Comparison of ENCODE assay signal across 21 mouse cellular contexts in the genomic region with DNA sequence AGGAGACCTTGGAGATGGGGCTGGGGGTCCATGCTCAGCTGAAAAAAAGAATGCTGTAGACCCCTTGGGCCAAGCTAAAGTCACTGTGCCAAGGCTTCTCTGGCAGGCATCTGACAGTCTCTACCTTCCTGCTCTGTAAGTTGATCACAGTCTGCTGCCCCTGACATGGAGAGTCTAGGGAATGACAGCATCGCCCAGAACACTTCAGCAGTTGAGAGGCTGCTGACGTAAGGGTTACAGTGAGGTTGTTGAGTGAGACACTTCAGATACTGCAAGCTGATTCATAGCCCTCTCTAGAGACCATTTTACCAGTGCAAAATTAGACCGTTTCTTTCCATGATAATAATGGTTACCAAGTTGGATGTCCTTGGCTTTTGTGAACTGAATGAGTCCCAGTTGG. TPM values are rescaled to one million over a fixed set of nuclear protein-coding genes. Genes with fewer than 3 reads are reported as not detected.
A peak's percentile ranks its signal among the peaks of the same experiment; 100 is the strongest.
DNase-seq lines count a peak whose midpoint lies in the region; ATAC-seq and TF ChIP-seq lines count a peak whose summit lies in the region.
"Had no signal": no experiment of that assay in that cellular context is flagged by ENCODE, and none has a peak within 500 bp of the region (broad histone marks: within the 10 kb centered on the region; RNA-seq: fewer than 3 reads in every experiment).

No protein-coding gene starts in this region.

- intact Hi-C loops in heart, postnatal 25 days (cut with DNase I): no loop called here
- intact Hi-C loops in left cerebral cortex, postnatal 4 days (cut with DNase I): loop anchor here (10.0 kb wide), 1 partner anchor 146 kb away; the partner anchor contains the start of gene Aak1

- no peak overlapping the region for H3K9ac ChIP-seq in heart, embryonic 15.5 days
- H3K9ac ChIP-seq in lung, embryonic 14.5 days: no peak overlapping the region
- no peak overlapping the region for H3K9ac ChIP-seq in midbrain, embryonic 14.5 days (replicated peaks; ENCODE audit: low read length)
- H3K9ac ChIP-seq: embryonic facial prominence, embryonic 15.5 days; forebrain, embryonic 12.5 days; hindbrain, embryonic 15.5 days; kidney, embryonic 15.5 days; liver, embryonic 15.5 days had no signal

- ATAC-seq in heart, embryonic 15.5 days (replicated peaks; ENCODE audit: insufficient number of reproducible peaks, insufficient read depth, low FRiP score, low read depth): peak; percentile 88
- ATAC-seq in lung, embryonic 14.5 days (ENCODE audit: insufficient read depth): 0 out of 2 replicates have a peak, but pooled peaks have one; percentile 38
- no peak for ATAC-seq in midbrain, embryonic 14.5 days (ENCODE audit: low FRiP score, low TSS enrichment)
- ATAC-seq: CD4-positive, CD25-positive, alpha-beta regulatory T cell, adult 4 months; intestine, embryonic 16.5 days had no signal

- no peaks in the 10 kb centered on the region for H3K27me3 ChIP-seq in heart, embryonic 15.5 days
- no peaks in the 10 kb centered on the region for H3K27me3 ChIP-seq in lung, embryonic 14.5 days (ENCODE audit: insufficient read depth, low read length)
- no peaks in the 10 kb centered on the region for H3K27me3 ChIP-seq in midbrain, embryonic 14.5 days (ENCODE audit: control insufficient read depth, insufficient read depth, low read length)
- H3K27me3 ChIP-seq: embryonic facial prominence, embryonic 15.5 days; forebrain, embryonic 12.5 days; hindbrain, embryonic 15.5 days; kidney, embryonic 15.5 days; liver, embryonic 15.5 days had no signal

- peak; percentile 52 to 55 for DNase-seq in heart, adult 18-20 months
- no peak for DNase-seq in heart, postnatal 25 days (ENCODE audit: low spot score)
- DNase-seq in lung, embryonic 14.5 days: peak; percentile 66
- peak; percentile 29 to 41 for DNase-seq in lung, postnatal 4 days
- DNase-seq in midbrain, embryonic 14.5 days: no peak
- no peak for DNase-seq in left cerebral cortex, postnatal 4 days
- no peak for DNase-seq in cerebellum, postnatal 25 days
- DNase-seq: adrenal gland, postnatal 25 days; cerebellum, adult 11 months; cerebellum, postnatal 36 days; gastrocnemius, postnatal 14 days; kidney, postnatal 4 days; retina, postnatal 1 day had no signal

- H3K4me3 ChIP-seq in heart, embryonic 15.5 days: no peak overlapping the region
- H3K4me3 ChIP-seq in lung, embryonic 14.5 days (ENCODE audit: low read depth, low read length): no peak overlapping the region
- H3K4me3 ChIP-seq in midbrain, embryonic 14.5 days (replicated peaks; ENCODE audit: low read depth, low read length): no peak overlapping the region
- H3K4me3 ChIP-seq: embryonic facial prominence, embryonic 15.5 days; forebrain, embryonic 12.5 days; hindbrain, embryonic 15.5 days; kidney, embryonic 15.5 days; liver, embryonic 15.5 days had no signal

- 0 out of 2 replicates have a peak, but pooled peaks cover 3% of the 10 kb centered on the region for H3K36me3 ChIP-seq in heart, embryonic 15.5 days
- H3K36me3 ChIP-seq in lung, embryonic 14.5 days (ENCODE audit: insufficient read depth): peaks cover 7% of the 10 kb centered on the region; the same call in 1 of the 2 replicates
- H3K36me3 ChIP-seq in midbrain, embryonic 14.5 days (ENCODE audit: control insufficient read depth, insufficient read depth, low read length): peaks cover 14% of the 10 kb centered on the region; the same call in 1 of the 2 replicates

- no peak for TF ChIP-seq CTCF in lung, embryonic 14.5 days (IDR thresholded peaks at IDR 0.05; ENCODE audit: low read depth)

- 20% methylated on average over 3 of the region's 3 CpGs for WGBS in heart, embryonic 15.5 days
- WGBS in lung, embryonic 14.5 days: 68% methylated on average over 3 of the region's 3 CpGs
- 90% methylated on average over 3 of the region's 3 CpGs for WGBS in midbrain, embryonic 14.5 days

- H3K4me2 ChIP-seq in heart, embryonic 15.5 days: no peak overlapping the region
- H3K4me2 ChIP-seq in lung, embryonic 14.5 days: no peak overlapping the region
- H3K4me2 ChIP-seq in midbrain, embryonic 14.5 days (ENCODE audit: low read length): no peak overlapping the region
- H3K4me2 ChIP-seq: embryonic facial prominence, embryonic 15.5 days; forebrain, embryonic 12.5 days; hindbrain, embryonic 15.5 days; kidney, embryonic 15.5 days; liver, embryonic 15.5 days had no signal

- H3K4me1 ChIP-seq in heart, embryonic 15.5 days (replicated peaks): peaks cover 41% of the 10 kb centered on the region
- no peaks in the 10 kb centered on the region for H3K4me1 ChIP-seq in lung, embryonic 14.5 days (ENCODE audit: insufficient read depth)
- H3K4me1 ChIP-seq in midbrain, embryonic 14.5 days (ENCODE audit: control insufficient read depth, insufficient read depth, low read length): no peaks in the 10 kb centered on the region
- H3K4me1 ChIP-seq: embryonic facial prominence, embryonic 15.5 days; forebrain, embryonic 12.5 days; hindbrain, embryonic 15.5 days; liver, embryonic 15.5 days had no signal

- H3K27ac ChIP-seq in heart, embryonic 15.5 days: peak overlapping the region; percentile 75
- H3K27ac ChIP-seq in lung, embryonic 14.5 days (ENCODE audit: low read depth): no peak overlapping the region
- H3K27ac ChIP-seq in midbrain, embryonic 14.5 days (replicated peaks; ENCODE audit: low read depth, low read length): no peak overlapping the region
- H3K27ac ChIP-seq: embryonic facial prominence, embryonic 15.5 days; forebrain, embryonic 12.5 days; hindbrain, embryonic 15.5 days; kidney, embryonic 15.5 days; liver, embryonic 15.5 days had no signal

- no peaks in the 10 kb centered on the region for H3K9me3 ChIP-seq in heart, embryonic 15.5 days (replicated peaks)
- no peaks in the 10 kb centered on the region for H3K9me3 ChIP-seq in lung, embryonic 14.5 days (ENCODE audit: low read depth, low read length)
- no peaks in the 10 kb centered on the region for H3K9me3 ChIP-seq in midbrain, embryonic 14.5 days (ENCODE audit: control insufficient read depth, low read length)
- H3K9me3 ChIP-seq: embryonic facial prominence, embryonic 15.5 days; forebrain, embryonic 12.5 days; hindbrain, embryonic 15.5 days; kidney, embryonic 15.5 days; liver, embryonic 15.5 days had no signal

RNA-seq across cellular contexts. Expression of gene Nfu1, which starts 18.0 kb away (rescaled TPM):
- total RNA-seq in heart, adult 18-20 months (2021): 10 to 100 TPM; 78.6 to 80.5 TPM
- 10 to 100 TPM; 68.6 to 72.6 TPM for total RNA-seq in heart, postnatal 25 days (2021)
- polyA plus RNA-seq in heart, embryonic 15.5 days (2015; fragmentation: Nextera tagmentation; extraction: Ambion mirVana): 90.5 and 97.4 TPM in 2 replicates
- 88.4 and 90.5 TPM in 2 replicates for polyA plus RNA-seq in lung, embryonic 14.5 days (2014; fragmentation: Nextera tagmentation; extraction: Ambion mirVana)
- polyA plus RNA-seq in midbrain, embryonic 14.5 days (2014; fragmentation: Nextera tagmentation; extraction: Ambion mirVana): 130 and 158 TPM in 2 replicates
- 10 to 100 TPM; 61.7 to 61.8 TPM for total RNA-seq in left cerebral cortex, postnatal 4 days (2021)

RNA-seq across cellular contexts. Expression of gene Gfpt1, which starts 51.6 kb away (rescaled TPM):
- 10 to 100 TPM; 16.9 to 20.8 TPM for total RNA-seq in heart, adult 18-20 months (2021)
- total RNA-seq in heart, postnatal 25 days (2021): 10 to 100 TPM; 14.8 to 17.7 TPM
- polyA plus RNA-seq in heart, embryonic 15.5 days (2015; fragmentation: Nextera tagmentation; extraction: Ambion mirVana): 8.6 and 9.7 TPM in 2 replicates
- 22.1 and 25.7 TPM in 2 replicates for polyA plus RNA-seq in lung, embryonic 14.5 days (2014; fragmentation: Nextera tagmentation; extraction: Ambion mirVana)
- polyA plus RNA-seq in midbrain, embryonic 14.5 days (2014; fragmentation: Nextera tagmentation; extraction: Ambion mirVana): 27.3 and 27.8 TPM in 2 replicates
- 10 to 100 TPM; 89.1 to 91.0 TPM for total RNA-seq in left cerebral cortex, postnatal 4 days (2021)

Comparison
In these comparisons a context has a peak if more than half of its experiments do, and no peak if none do; other contexts are left out.
1. DNase-seq: peak in heart, adult 18-20 months (2 of 2), lung, embryonic 14.5 days (single experiment) and lung, postnatal 4 days (2 of 2); none in heart, postnatal 25 days (single experiment), midbrain, embryonic 14.5 days (single experiment), left cerebral cortex, postnatal 4 days (single experiment) and cerebellum, postnatal 25 days (0 of 2).
2. RNA of gene Gfpt1, which starts 51.6 kb away (total RNA-seq): 89.1 to 91.0 TPM in left cerebral cortex, postnatal 4 days; 16.9 to 20.8 TPM in heart, adult 18-20 months and 14.8 to 17.7 TPM in heart, postnatal 25 days; every median in the first group is over 4 times any median in the second.